Mouse (Mus musculus): ENCODE results near the gene Taf9b.

DNA sequence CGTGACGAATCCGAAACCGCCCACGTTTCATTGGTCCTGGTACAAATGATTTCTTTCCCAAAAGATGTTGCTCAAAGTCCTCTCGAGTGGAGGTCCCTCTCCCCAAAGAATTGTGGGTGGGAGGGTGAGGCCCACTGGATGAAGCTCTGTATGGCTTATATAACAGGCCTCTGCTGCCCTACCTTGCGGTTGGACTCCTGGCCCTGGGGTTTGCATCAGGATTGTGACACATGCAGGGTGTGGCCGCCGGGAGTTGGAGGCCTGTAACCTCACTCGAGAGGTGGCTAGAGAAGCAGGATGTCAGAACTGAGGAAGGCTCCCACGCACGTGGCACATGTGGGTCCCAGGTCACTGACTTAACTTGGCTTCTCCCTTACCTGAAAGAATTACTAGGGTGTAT is 33.2 kb downstream of the Taf9b start:
- TF ChIP-seq CTCF (IDR thresholded peaks at IDR 0.05; ENCODE audit: borderline replicate concordance, insufficient read depth, low read length) (no peak), POLR2A (IDR thresholded peaks at IDR 0.05; ENCODE audit: low read depth, low read length) (no peak; the same call in 1 of the 2 replicates)
